Mouse (Mus musculus) heart, adult 18-20 months (tissue): Measurements from ENCODE around the gene Spopl. TPM values are rescaled to one million over a fixed set of nuclear protein-coding genes. Genes with fewer than 3 reads are reported as not detected.
"Not testable (repeated sequence)": the region's sequence is repeated elsewhere in the genome, so short reads cannot be mapped to it uniquely, and the experiment has no call there.

Experiments
- DNase-seq, 2 experiments: peaks; one replicate each; pipeline ENCODE4 v3.0.0; 2021 to 2022; ENCODE audit warnings: mixed read lengths in 1 of 2
- long read RNA-seq, 2 experiments: library from polyadenylated mRNA; stranded (forward); transcript quantifications; one replicate each; pipeline ENCODE4 v2.0.0; 2021
- total RNA-seq, 2 experiments: library from RNA; stranded (reverse); gene quantifications; 2 replicates each; pipeline ENCODE4 v1.2.3; 2021

Spopl gene
- 10 to 100 TPM; 14.6 to 17.6 TPM for total RNA-seq
- long read RNA-seq, experiment 1, full-length matches to known transcripts, result 4 of 8 reads
- long read RNA-seq, experiment 1, partial matches to known transcripts, result 2 of 8 reads
- long read RNA-seq, experiment 1, other reads (novel, unspliced or antisense), result 2 of 8 reads
- long read RNA-seq, experiment 2, full-length matches to known transcripts, result 1 of 4 reads
- long read RNA-seq, experiment 2, partial matches to known transcripts, result 1 of 4 reads
- long read RNA-seq, experiment 2, other reads (novel, unspliced or antisense), result 2 of 4 reads

GRCm38 (mm10) chr2:23571302-23572156, at the start of gene Spopl:
Gene Spopl, minus strand, starts transcription at chr2:23572106.
- peak; percentile 90 to 91 for DNase-seq

- DNase-seq, result no peak
These were observed 48.2 kb upstream of the Spopl start for GRCm38 (mm10) chr2:23620128-23620527.

- no peak for DNase-seq
These were observed 46.1 kb upstream of the Spopl start for GRCm38 (mm10) chr2:23617989-23618388.

DNA sequence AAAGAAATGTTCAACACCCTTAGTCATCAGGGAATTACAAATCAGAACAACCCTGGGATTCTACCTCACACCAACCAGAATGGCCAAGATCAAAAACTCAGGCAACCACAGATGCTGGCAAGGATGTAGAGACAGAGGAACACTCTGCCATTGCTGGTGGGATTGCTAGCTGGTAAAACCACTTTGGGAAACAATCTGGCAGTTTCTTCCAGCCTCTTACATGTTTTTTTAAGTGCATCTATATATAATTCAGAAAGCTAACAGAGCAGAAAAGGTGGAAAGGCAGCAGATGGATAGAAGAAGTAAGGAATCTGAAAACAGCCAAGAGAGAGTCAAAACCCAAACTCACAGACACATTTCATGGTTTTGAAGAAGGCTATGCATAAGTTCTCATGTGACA, 33.5 kb upstream of the Spopl start:
- DNase-seq, result no peak

DNA sequence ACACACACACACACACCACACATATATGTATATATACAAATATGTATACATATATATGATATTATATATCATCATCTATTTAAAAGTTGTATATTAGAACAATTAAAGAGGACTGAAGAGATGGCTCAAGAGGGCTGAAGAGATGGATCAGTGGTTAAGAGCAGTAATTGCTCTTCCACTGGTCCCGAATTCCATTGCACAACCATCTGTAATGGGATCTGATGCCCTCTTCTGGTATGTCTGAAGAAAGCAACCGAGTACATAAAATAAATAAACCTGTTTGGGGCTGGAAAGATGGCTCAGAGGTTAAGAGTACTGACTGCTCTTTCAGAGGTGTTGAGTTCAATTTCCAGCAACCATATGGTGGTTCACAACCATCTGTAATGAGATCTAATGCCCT, 16.9 kb upstream of the Spopl start:
- DNase-seq, result no peak

DNA sequence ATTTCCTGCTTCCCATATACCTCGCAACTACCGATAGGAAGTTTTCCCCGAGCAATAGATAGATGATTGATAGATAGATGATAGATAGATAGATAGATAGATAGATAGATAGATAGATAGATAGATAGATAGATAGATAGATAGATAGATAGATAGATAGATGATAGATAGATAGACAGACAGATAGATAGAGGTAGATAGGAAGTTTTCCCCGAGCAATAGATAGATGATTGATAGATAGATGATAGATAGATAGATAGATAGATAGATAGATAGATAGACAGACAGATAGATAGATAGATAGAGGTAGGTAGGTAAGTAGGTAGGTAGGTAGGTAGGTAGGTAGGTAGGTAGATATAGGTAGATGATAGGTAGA, 239 bp upstream of the Spopl start:
- not testable (repeated sequence) for DNase-seq

DNA sequence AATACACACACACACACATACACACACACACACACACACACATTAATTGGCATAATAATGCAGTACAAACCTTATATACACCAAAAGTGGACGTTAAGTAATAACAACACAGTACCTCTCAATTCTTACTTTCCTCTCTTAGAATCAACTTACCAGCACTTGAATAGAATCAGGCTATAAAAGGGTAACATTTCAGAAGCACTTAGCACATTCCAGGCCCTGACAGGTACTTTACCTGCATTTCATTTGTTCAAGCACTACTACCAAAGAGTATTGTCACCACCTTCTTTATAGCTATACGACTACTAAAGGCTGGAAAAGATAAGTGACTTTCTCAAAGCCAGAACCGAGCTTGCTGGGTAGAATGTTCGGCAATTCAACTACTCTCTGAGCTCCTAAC, 1.3 kb downstream of the Spopl start:
- DNase-seq, result no peak

- DNase-seq, result no peak
These were observed 3.1 kb downstream of the Spopl start for GRCm38 (mm10) chr2:23568775-23569174.

GRCm38 (mm10) chr2:23565081-23565801, 6.7 kb downstream of the Spopl start:
- no peak for DNase-seq

GRCm38 (mm10) chr2:23562898-23563297, 9.0 kb downstream of the Spopl start:
- no peak for DNase-seq

GRCm38 (mm10) chr2:23559186-23559585, 12.7 kb downstream of the Spopl start:
- no peak for DNase-seq

DNA sequence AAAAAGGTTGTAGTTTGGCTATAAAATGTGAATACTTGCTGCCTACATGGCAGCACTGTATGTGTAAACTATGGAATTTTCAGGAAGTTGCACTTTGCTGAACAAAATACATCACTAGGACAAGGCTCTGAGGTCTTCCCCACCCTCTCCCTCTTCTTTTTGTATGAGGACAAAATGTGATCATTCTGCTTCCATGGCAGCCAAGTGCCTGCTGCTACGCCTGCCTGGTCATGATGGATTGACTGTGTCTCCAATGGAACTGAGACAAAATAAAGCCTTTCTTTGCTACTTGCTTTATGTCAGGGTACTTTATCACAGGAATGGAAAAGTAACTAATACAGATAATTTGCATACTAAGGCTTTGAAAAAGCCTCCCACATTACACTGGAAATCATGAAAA, 20.7 kb downstream of the Spopl start:
- DNase-seq, result no peak

DNA sequence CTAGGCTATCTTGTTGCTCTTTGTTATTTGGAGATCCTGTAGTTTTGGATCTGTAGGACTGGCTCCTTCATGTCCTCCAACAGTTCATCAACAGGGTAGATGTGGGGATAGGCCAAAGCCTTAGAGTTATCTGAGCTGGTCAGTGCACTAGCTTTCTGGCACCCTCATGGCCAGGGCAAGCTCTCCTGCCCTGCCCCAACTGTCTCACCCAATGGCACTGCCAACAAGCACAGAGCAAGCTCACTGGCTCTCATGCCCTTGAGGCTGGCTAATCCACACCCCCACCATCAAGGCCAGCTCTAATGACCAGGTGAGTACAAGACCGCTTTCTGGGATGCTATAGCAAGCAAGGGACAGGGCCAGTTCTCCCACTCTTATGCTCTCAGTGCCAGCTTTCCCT, 24.7 kb downstream of the Spopl start:
- no peak for DNase-seq

GRCm38 (mm10) chr2:23539967-23540366, 31.9 kb downstream of the Spopl start:
- no peak for DNase-seq

DNA sequence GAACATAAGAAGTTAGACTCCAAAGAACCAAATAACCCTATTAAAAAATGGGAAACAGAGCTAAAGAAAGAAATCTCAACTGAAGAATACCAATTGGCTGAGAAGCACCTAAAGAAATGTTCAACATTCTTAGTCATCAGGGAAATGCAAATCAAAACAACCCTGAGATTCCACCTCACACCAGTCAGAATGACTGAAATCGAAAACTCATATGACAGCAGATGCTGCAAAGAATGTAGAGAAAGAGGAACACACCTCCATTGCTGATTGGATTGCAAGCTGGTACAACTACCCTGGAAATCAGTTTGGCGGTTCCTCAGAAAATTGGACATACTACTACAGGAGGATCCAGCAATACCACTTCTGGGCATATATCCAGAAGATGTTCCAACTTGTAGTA, 44.2 kb downstream of the Spopl start:
- not testable (repeated sequence) for DNase-seq

DNA sequence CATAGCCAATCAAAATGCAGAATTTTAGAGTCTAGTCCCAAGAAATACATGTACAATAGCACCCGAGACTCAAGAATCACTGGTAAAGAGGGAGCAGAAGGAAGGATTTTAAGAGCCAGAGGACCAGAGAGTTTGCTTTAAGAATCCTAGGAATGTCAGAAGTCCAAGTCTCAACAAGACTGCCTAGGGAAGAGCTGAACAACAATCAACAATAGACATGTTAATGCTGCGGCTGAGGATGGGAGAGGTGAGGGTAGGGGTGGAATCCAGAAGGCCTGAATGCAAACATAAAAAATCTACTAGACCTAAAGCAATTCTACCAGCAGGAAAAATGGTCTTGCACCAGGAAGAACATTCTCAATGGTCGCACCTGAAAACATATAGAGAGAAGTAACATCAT, 66.8 kb downstream of the Spopl start:
- DNase-seq, result no peak

- no peak for DNase-seq
These were observed 90.2 kb downstream of the Spopl start for GRCm38 (mm10) chr2:23481715-23482114.

- DNase-seq, result no peak
These were observed 104.4 kb downstream of the Spopl start for GRCm38 (mm10) chr2:23467471-23467870.

DNA sequence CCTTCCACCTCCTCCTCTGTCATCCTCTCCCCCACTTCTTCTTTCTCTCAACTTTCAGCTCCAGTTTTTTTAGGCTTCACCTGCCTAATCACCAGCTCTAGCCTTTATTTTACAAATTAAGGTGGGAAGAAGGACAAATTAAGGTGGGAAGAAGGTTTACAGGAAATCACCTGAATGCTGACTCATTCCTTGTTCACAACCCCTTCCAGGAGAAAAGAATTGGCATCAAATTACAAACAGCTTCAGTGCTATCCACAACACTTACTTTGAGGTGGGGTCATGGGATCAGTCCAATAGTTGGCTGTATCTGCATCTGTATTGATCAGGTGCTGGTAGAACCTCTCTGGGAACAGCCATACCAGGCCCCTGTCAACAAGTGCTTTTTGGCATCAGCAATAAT, 114.5 kb downstream of the Spopl start:
- DNase-seq, result no peak
